Mouse (Mus musculus): ENCODE data around the gene Ntrk3.

The Ntrk3 gene

GRCm38 (mm10) chr7:78515042-78515609 is 222.7 kb downstream of the Ntrk3 start:
- no peak for DNase-seq

GRCm38 (mm10) chr7:78507032-78507611 is 230.7 kb downstream of the Ntrk3 start:
- no peak for DNase-seq

DNA sequence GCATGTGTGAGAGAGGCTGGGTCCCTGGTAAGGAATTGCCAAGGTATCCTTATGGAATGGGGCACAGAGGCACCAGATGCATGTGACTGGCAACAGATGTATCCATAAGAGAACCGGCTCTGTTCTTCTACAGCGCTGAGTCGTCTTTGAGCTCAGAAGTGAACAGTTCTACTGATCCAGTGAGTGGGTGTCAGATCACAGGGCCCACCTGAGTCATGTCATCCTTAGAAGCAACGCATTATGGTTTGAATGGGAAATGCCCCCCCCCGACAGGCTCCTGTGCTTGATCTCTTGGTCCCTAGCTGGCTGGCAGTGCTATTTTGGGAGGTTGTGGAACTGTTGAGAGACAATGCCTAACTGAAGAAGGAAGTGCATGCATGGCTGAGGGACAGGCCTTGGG is 236.9 kb downstream of the Ntrk3 start:
- no peak for DNase-seq

DNA sequence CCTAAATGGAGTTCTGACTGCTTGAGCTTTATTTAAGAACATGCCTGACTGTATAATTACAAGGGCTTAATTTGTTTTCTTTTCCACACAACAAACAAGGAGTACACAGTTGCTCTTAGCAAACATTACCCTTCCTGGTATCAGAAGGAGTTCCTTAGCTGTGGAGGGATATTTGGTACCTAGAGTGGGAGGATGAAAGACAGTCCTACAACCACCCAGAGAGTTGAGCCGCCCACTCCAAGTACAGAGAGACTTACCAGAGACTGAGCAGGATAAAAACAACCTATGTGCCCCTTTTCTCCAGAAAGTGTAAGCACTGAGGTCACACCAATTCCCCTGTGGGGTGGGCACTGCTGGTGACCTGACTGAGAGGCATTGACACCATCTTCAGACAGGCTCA is 237.8 kb downstream of the Ntrk3 start:
- no peak for DNase-seq

GRCm38 (mm10) chr7:78498356-78498755 is 239.5 kb downstream of the Ntrk3 start:
- DNase-seq: no peak

- DNase-seq: no peak
Measured at GRCm38 (mm10) chr7:78497819-78498218, 240.0 kb downstream of the Ntrk3 start.

GRCm38 (mm10) chr7:78493591-78493990 is 244.2 kb downstream of the Ntrk3 start:
- no peak for DNase-seq

DNA sequence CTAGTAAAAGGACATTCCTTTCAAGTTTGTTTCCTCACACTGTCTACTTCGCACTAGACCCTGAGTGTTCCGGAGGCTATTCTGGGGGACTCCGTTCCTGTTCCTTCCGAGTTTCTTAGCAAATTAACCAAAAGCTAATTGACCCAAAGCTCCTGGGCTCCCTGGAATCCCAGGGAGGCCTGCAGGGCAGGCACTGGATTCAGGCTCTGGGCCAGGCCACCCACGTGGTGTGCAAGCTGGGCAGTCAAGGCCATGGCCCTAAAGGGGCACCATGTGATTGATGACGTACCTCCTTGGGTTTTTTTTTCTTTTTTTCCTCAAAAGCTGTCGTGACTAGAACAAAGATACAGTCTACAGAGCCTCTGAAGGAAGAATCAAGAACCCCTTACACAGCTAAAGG is 246.6 kb downstream of the Ntrk3 start:
- DNase-seq: no peak

DNA sequence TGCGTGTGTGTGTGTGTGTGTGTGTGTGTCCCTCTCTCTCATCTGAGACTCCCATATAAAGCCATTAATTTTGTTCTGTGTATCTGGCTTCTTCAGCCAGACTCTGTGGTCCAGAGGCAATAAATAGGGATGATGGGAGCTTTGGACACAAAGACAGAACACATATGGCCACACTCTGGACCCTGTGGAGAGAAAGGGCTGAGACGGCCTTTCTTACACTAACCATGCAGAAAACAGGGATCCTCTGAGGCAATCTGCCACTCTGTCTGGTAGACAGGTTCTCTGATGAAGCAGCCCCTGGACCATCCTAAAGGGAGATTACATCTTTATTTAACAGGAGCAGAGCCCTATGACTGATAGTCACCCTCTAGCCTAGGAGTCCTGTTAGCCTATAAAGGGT is 253.5 kb downstream of the Ntrk3 start:
- no peak for DNase-seq

DNA sequence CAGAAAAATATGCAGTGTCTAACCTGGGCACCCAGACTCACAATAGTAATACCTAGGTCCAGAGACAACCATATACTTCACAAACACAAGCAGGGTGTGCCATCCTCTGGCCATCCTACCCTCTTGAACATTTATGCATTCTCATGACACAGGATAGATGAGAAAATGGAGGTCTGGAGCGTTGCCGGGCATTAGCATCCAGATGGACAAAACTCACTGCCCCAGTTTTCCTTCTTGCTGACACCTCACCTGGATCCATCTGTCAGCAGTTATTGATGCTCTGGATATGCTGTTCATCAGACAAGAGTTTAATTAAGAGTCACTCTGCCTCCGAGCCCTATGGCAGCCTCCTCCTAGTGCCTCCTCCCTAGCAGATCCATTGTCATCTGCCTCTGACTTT is 254.1 kb downstream of the Ntrk3 start:
- DNase-seq: no peak

DNA sequence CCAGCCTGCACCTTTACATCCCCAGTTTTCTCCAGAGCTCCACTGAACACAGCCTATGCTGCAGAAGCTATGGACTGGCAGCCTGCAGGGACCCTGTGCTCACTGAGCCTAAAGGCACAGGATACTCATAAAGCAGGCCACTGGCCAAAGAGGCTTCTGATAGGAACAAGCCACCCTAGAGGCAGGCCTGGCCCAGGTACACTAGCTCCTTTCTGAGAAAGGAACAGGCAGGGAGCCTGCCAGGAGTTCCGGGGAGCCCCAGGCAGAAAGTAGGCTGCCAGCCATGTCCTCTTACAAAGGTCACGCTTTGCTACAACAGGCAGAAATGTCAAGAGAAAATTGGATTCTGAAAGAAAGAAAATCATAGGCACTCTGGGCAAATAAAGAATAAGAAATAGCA is 254.8 kb downstream of the Ntrk3 start:
- DNase-seq: no peak

DNA sequence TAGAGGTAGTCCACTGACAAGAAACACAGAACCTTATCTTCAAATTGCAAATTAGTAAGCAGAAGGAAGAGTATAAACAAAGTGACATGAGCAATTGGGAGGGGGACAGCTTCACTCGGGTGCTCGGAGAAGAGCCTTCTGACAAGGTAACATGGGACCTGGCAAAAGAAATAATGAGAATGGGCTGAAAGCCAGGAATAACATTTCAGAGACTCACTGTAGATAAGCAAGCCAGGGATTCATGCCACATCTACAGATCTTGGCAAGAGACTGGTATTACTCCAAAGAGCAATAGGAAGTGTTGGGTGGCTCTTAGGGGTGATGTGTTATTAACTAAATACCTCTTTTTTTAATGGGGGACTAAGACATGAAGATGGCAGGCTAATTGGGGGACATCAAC is 258.9 kb downstream of the Ntrk3 start:
- DNase-seq: no peak

- no peak for DNase-seq
Measured at GRCm38 (mm10) chr7:78471755-78472154, 266.1 kb downstream of the Ntrk3 start.

DNA sequence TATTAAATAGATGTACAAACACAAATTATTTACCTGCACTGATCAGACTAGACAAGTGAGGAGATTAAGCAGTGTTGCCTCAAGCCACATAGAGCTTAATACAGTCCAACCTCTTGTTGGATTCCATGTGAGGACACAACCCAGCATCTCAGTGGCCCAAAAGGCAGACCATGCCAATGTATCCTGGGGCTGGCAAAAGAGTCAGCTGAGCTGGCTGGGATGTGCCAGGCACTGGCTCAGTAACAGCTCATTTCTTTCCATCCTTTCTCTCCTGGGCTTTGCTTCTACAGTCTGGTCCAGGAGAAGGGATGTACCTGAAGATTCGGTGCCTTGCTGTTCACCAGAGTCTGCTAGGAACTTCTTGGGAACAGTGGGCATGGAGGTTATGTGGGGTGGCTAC is 266.5 kb downstream of the Ntrk3 start:
- no peak for DNase-seq

GRCm38 (mm10) chr7:78462605-78463004 is 275.2 kb downstream of the Ntrk3 start:
- DNase-seq: no peak

DNA sequence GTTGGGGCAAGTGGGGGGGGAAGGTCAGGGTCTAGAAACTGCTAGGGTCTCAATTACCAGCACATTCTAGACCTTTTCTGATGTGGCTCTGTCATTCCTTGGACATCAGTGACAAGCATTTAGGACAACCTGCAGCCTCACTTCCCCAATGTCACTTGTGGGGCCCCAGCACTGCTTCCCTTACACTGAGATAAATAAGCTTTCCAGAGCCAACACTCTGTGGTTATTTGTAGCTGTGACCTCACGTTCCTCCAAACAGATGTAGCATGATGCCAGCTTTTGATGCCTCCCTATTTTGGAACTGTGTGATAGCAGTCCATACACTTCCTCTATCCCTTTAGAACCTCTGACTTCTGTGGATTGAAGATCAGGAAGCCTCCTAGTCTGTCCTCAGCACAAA is 278.8 kb downstream of the Ntrk3 start:
- no peak for DNase-seq

DNA sequence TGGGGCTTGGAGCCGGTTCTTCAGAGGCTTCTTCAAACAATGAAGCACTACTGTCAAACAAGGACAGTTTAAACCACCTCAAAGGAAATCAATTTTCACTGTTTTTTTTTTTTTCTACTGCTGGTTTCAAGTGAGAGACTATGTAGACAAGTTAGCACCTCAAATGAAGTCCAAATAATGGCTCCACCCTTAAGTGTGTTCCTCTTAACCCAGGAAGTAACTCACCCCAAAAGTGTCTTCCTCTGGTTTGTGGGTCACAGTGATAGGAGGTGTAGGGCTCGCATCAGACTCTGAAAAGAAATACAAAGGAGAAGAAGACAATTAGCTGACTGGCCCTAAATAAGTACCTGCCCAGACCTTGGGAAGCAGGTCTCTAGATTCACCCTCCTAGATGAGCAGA is 286.1 kb downstream of the Ntrk3 start:
- no peak for DNase-seq

DNA sequence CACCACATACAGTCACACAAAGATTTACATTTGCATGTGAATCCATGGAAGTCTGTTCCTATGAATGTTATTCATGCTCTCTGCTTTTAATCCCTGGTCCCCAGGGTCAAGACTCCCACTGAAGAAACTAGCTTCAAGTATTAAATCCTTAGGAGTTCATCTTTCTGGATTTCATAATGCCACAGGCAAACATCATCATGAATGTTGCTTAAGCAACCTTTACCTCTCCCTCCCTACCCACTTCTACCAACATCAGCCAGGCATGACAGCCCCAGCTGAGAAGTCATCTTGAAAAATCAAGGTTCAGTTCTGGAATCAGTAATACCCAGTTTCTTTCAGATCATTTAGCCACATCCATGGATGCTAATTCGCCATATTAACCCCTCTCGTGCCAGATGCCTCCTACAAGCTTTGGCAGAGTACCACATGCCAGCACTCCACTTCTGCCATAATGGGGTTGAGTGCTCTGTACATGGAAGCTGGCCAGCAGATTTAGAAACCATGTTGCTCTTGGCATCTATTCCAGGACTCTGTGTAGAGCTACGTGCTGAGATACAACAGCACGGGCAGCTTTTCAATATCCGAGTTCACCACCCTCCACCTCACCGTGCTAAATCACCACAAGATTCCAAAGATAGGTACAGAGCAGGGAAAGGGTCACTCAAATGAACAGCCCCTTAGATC is 287.8 kb downstream of the Ntrk3 start:
- no peak for DNase-seq

GRCm38 (mm10) chr7:78448841-78449240 is 289.0 kb downstream of the Ntrk3 start:
- no peak for DNase-seq

DNA sequence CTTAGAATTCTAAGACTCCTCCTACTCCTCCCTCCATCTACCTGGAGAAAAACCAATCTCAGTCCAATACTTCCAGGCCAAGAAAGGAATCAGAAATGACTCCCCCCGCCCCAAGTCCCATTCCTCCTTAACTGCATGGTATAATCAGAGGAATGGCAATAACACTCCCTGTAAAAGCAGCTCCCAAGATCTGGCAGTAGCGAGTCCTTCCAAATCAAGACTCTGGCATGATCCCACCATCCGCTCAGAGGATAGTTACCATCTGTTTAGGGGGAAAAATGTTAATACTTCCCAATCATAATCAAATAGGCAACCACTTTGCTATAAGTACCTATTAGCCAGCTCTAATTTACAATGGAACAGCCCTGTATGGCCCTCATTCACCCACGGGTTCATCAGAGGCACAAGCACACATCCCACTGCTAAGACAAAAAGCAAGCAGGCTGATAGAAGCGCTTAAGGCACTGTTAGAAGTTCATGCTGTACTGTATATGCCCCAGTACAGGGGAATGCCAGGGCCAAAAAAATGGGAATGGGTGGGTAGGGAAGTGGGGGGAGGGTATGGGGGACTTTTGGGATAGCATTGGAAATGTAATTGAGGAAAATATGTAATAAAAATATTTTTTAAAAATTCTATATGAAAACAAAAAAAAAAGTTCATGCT is 294.3 kb downstream of the Ntrk3 start:
- no peak for DNase-seq

- DNase-seq: no peak
Measured at GRCm38 (mm10) chr7:78441706-78442105, 296.1 kb downstream of the Ntrk3 start.

DNA sequence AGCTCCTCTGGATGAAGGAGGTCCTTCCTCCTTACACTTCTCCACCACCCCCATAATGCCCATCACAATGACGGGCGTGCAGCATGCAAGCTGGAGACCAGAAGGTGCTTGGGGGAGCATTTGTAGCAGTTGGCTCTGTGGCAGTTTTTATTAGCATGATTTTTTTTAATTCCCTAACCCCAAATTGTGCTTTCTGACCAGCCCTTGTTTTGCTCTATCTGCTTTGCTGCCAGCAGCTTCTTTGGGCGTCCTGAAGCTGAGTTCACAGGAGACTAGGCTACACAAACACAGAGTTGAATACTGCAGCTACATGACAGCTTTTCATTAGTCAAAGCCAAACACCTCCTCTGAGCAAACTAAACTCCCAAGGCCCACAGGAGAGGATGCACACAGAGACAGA is 296.9 kb downstream of the Ntrk3 start:
- no peak for DNase-seq

- DNase-seq: no peak
Measured at GRCm38 (mm10) chr7:78440476-78440875, 297.3 kb downstream of the Ntrk3 start.

Data from lung, postnatal 36 days (tissue).